Mouse (Mus musculus): ENCODE data around the gene Popdc2.

DNA sequence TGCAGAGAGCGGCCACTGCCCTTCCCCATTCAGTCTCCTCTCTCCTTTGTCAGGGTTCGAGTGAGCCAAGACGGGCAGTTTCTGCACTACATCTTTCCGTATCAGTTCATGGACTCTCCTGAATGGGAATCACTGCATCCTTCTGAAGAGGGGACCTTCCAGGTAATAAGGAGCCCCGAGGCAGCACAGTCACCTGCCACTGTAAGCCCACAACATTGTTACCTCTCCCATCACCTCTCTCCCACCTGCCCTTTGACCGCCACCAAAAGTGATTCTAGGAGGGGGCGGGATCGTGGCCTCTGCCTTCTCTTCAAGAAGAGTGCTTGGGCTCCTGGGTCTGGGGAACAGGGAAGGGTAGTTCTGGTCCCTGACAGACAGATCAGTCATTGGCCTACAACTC, 7.4 kb downstream of the Popdc2 start:
- TF ChIP-seq CTCF (IDR thresholded peaks at IDR 0.05; ENCODE audit: control insufficient read depth, insufficient read depth, low read length) (no peak), POLR2A (IDR thresholded peaks at IDR 0.05; ENCODE audit: borderline replicate concordance, control insufficient read depth, low read depth, low read length) (no peak)
